Mouse (Mus musculus): ENCODE data around the gene Nfkbie.
A peak's percentile ranks its signal among the peaks of the same experiment; 100 is the strongest.

Nfkbie gene

GRCm38 (mm10) chr17:45596631-45597396 lies 41.3 kb downstream of the Nfkbie start:
- peak; percentile 44 to 71 for DNase-seq (ENCODE audit: low spot score in 2 of 2)

- no peak for DNase-seq (ENCODE audit: low spot score in 2 of 2)
Measured at GRCm38 (mm10) chr17:45597787-45598186, 42.3 kb downstream of the Nfkbie start.

DNA sequence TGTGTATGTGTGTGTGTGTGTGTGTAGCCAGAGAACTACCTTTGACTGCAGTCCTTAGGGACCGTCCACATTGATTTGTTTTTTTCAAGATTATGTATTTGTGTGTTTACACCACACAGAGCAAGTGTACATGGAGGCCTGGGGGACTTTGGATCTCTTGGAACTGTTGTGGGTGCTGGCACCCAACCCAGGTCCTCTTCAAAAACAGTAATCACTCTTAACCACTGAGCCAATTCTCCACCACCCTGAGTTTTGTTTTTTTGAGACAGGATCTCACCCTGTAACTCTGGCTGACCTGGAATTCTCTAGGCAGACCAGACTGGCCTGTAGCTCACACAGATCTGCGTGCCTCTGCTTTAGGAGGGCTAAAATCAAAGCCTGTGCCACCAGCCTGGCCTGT lies 42.9 kb downstream of the Nfkbie start:
- no peak for DNase-seq (ENCODE audit: low spot score in 2 of 2)

DNA sequence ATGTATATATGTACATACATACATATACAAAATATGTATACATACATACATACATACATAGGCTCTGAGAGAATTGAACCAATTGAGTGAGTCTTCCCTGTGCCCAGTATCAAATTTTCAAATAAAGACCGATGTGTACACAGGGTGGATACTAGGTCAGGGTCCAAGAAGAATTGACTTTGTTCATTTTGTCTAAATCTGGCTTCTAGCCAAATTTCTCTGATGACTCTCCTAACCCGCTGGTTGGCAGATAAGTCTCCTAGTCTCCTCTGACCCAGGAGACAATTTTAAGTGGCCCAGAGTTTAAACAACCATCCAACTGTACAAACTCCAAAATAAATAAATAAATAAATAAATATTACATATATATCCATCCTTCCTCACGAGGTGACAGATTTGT lies 43.4 kb downstream of the Nfkbie start:
- no peak for DNase-seq (ENCODE audit: low spot score in 2 of 2)

DNA sequence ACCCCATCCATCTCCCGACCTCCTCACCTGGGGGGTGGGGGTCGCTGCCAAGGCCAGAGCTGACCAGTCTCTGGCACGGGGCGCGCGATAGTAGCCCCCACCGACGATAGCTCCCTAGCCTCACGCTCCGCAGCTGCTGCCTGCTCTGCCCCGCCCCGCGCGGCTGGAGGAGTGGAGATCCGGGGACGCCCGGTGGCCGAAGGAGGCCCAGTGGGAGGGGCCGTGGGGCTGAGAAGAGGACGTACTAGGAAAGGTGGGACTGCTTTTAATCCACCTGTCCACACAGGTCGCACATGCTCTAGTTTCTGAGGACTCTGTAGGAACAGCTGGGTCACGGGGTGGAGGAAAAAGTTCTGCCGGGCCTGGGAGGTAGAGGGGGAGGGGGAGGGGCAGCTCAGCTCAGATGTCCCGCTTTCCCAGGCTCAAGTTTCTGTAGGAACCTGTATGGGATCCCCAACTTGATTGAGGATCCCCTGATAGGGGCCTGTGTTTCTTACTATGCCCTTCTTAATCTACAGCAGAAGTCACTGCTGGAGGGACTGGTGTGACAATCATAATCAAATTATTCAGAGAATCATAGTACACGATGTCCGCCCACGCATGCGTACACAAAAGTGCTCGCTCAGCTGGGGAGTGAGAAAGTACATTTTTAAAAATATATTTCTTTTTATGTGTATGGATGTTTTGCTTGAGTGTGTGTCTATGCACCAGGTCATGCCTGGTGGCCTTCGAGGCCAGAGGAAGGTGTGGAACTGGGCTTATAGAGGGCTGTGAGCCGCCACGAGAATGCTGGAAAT lies 44.1 kb downstream of the Nfkbie start, which contains the start of gene Slc29a1:
Gene Slc29a1 (minus strand): TSS at position 161 of the 797 bp plus-strand sequence.
- DNase-seq (ENCODE audit: low spot score in 2 of 2) = no peak

- no peak for DNase-seq (ENCODE audit: low spot score in 2 of 2)
Measured at GRCm38 (mm10) chr17:45600267-45600666, 44.8 kb downstream of the Nfkbie start.

GRCm38 (mm10) chr17:45601325-45601724 lies 45.8 kb downstream of the Nfkbie start:
- no peak for DNase-seq (ENCODE audit: low spot score in 2 of 2)

GRCm38 (mm10) chr17:45601877-45602304 lies 46.4 kb downstream of the Nfkbie start, which contains the start of gene Mymx:
Mymx (minus strand) TSS chr17:45602102.
- DNase-seq (ENCODE audit: low spot score in 2 of 2) = no peak

DNA sequence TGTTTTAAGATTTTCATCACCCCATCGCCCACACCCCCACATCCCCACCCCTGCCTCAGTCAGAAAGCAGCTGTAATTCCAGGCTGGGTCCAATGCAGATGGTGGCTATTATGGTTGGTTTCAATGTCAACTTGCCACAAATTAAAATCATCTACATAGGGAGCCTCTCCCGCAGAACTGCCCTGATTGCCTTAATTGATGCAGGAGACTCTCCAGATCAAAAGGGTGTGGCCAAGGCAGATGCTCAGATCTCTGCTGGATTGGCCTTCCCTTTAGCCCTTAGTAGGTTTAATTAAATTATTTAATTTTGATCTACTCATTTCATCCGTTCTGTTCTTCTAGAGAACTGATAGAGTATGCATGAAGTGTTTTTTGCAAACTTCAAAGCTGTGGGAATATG lies 47.5 kb downstream of the Nfkbie start:
- DNase-seq (ENCODE audit: low spot score in 2 of 2) = no peak

- no peak for DNase-seq (ENCODE audit: low spot score in 2 of 2)
Measured at GRCm38 (mm10) chr17:45606992-45607879, 51.7 kb downstream of the Nfkbie start.

- DNase-seq (ENCODE audit: low spot score in 2 of 2) = no peak
Measured at GRCm38 (mm10) chr17:45608396-45608795, 52.9 kb downstream of the Nfkbie start.

GRCm38 (mm10) chr17:45610144-45610866 lies 54.8 kb downstream of the Nfkbie start:
- no peak for DNase-seq (ENCODE audit: low spot score in 2 of 2)

- DNase-seq (ENCODE audit: low spot score in 2 of 2) = no peak
Measured at GRCm38 (mm10) chr17:45612008-45612407, 56.5 kb downstream of the Nfkbie start.
